Mouse (Mus musculus) hindbrain, embryonic 15.5 days (tissue): Measurements from ENCODE around the gene Col1a2. TPM values are rescaled to one million over a fixed set of nuclear protein-coding genes. Genes with fewer than 3 reads are reported as not detected.

Source experiments
- ATAC-seq: fragments of 200-750 bp; cut with Nextera tagmentation; 2 replicates; pipeline ENCODE4 v1.8.0; 2017; ENCODE audit warnings: low read depth, moderate number of reproducible peaks, moderate TSS enrichment; ENCODE audit not compliant: low FRiP score
- H3K27ac ChIP-seq: fragments of 300-500 bp; sonication (generic); replicated peaks from 2 replicates; pipeline ENCODE4 v1.5.1; 2015; ENCODE audit warnings: mild to moderate bottlenecking, inconsistent platforms
- H3K27me3 ChIP-seq: fragments of 300-500 bp; sonication (generic); 2 replicates; pipeline ENCODE4 v1.6.1; 2015; ENCODE audit warnings: control low read depth, inconsistent platforms
- H3K36me3 ChIP-seq: fragments of 300-500 bp; sonication (generic); 2 replicates; pipeline ENCODE4 v1.6.1; 2015; ENCODE audit warnings: control low read depth, inconsistent platforms
- H3K4me1 ChIP-seq: fragments of 300-500 bp; sonication (generic); replicated peaks from 2 replicates; pipeline ENCODE4 v1.6.1; 2015; ENCODE audit warnings: control low read depth, inconsistent platforms
- H3K4me2 ChIP-seq: fragments of 300-500 bp; sonication (generic); 2 replicates; pipeline ENCODE4 v1.6.1; 2015; ENCODE audit warnings: moderate library complexity, mild to moderate bottlenecking, inconsistent platforms
- H3K4me3 ChIP-seq: fragments of 300-500 bp; sonication (generic); 2 replicates; pipeline ENCODE4 v1.5.1; 2015; ENCODE audit warnings: mild to moderate bottlenecking, inconsistent platforms
- H3K9ac ChIP-seq: fragments of 300-500 bp; sonication (generic); 2 replicates; pipeline ENCODE4 v1.6.1; 2015; ENCODE audit warnings: inconsistent platforms
- H3K9me3 ChIP-seq: fragments of 300-500 bp; sonication (generic); 2 replicates; pipeline ENCODE4 v1.6.1; 2016; ENCODE audit warnings: control low read depth, inconsistent platforms
- WGBS: fragments of 180-500 bp; shearing (Covaris S2); methylation state at CpG from one replicate; pipeline ENCODE4 v1.1.7; 2015; 5-methylcytosine and 5-hydroxymethylcytosine counted together
- polyA plus RNA-seq: library from polyadenylated mRNA; unstranded; fragments of >200 nt; fragmentation: Nextera tagmentation; extraction: Ambion mirVana; gene quantifications from 2 replicates; pipeline ENCODE4 v1.2.1, GENCODE M21; 2015

Col1a2 gene
- polyA plus RNA-seq, 1 experiment from 2014 or later = 118 TPM

DNA sequence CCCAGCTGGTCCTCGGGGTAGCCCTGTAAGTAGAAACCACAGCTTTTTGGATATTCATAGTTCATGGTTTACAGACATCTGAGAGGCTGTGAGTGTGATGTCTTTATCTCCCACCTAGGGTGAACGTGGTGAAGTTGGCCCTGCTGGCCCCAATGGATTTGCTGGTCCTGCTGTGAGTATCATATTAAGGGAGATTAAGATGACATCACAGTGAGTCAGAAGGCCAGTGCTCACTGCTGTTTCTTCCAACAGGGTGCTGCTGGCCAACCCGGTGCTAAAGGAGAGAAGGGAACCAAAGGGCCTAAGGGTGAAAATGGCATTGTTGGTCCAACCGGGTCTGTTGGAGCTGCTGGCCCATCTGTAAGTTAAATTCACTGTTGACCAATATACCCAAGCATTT, 26.4 kb downstream of the Col1a2 start:
- Histone ChIP-seq H3K9ac (no peak overlapping the region), H3K27me3 (no peaks in the 10 kb centered on the region), H3K9me3 (no peaks in the 10 kb centered on the region), H3K4me2 (no peak overlapping the region), H3K4me3 (no peak overlapping the region), H3K27ac (no peak overlapping the region), H3K4me1 (no peaks in the 10 kb centered on the region), H3K36me3 (no peaks in the 10 kb centered on the region)
- 88% methylated on average over 4 of the region's 4 CpGs for WGBS
- no peak for ATAC-seq

GRCm38 (mm10) chr6:4532898-4533297, 28.3 kb downstream of the Col1a2 start:
- Histone ChIP-seq H3K27ac (no peak overlapping the region), H3K4me3 (no peak overlapping the region), H3K27me3 (no peaks in the 10 kb centered on the region), H3K9me3 (no peaks in the 10 kb centered on the region), H3K4me1 (no peaks in the 10 kb centered on the region), H3K9ac (no peak overlapping the region), H3K4me2 (no peak overlapping the region), H3K36me3 (no peaks in the 10 kb centered on the region)
- WGBS = 96% methylated on average over 1 of the region's 1 CpGs
- ATAC-seq = no peak

DNA sequence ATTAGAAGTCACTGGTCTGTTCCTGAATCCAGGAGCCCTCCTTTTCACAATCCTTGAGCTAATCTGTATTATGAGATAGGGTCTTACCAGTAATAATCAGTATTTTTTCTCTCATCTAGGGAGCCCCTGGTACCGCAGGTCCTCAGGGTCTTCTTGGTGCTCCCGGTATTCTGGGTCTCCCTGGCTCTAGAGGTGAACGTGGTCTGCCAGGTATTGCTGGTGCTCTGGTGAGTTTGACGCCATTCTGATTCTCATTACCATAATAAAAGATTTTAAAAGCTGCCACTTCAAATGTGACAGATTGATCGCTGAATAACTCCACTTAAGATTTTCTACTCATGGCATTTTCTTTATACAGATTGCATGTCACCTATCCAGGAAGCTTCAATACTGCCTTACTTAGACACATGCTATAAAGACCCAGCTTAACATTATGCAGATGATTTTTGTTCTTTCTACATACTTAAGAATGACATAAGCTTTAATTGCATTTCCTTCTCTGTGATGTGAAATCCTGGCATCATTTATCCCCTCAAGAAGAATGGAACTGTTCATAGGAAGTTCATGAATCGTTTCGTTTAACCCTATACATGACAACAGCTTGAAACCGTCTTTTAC, 30.0 kb downstream of the Col1a2 start:
- no peaks in the 10 kb centered on the region for H3K27me3 ChIP-seq
- 79% methylated on average over 8 of the region's 8 CpGs for WGBS
- H3K9ac ChIP-seq = no peak overlapping the region
- H3K9me3 ChIP-seq = no peaks in the 10 kb centered on the region
- H3K4me1 ChIP-seq = no peaks in the 10 kb centered on the region
- H3K4me2 ChIP-seq = no peak overlapping the region
- ATAC-seq = no peak
- no peaks in the 10 kb centered on the region for H3K36me3 ChIP-seq
- H3K27ac ChIP-seq = no peak overlapping the region
- H3K4me3 ChIP-seq = no peak overlapping the region

DNA sequence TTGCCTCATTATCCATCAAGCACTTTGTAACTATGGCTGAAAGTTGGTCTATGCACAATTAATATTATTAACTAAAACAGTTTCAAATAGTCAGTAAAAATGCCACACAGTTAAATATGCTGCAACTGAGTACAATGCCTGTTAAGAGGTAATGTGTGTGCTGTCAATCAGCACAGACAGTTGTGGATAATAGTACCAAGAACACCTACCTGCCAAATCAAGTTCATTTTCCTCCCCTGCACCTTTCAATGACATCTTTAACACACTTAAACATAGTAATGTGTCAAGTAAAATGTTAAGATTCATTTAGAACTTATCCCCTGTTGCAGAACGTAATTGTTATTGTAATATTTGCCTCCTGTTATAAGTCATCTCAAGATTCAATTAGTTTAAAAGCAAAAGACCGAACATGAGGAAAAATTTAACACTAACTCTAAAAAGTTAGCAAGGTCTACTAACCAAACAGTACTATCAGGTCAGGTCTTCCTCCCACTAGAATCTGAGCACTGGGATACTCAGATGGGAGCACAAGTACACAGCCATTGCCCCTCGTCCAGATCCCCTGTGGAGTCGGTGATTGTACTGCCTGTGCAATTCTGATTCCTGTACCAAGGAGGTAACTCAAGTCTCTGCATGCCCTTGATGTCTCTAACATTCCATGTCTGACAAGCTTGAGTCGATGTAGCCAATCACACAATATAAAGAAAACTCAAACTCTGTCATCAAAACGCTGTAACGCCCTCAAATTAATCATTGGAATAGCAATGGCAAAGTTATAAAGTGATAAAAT, 37.5 kb downstream of the Col1a2 start:
- no peak overlapping the region for H3K9ac ChIP-seq

GRCm38 (mm10) chr6:4544554-4544953, 39.9 kb downstream of the Col1a2 start:
- no peaks in the 10 kb centered on the region for H3K9me3 ChIP-seq
- H3K27ac ChIP-seq = no peak overlapping the region
- no peaks in the 10 kb centered on the region for H3K36me3 ChIP-seq
- no peak overlapping the region for H3K9ac ChIP-seq
- H3K4me1 ChIP-seq = no peaks in the 10 kb centered on the region
- WGBS = 54% methylated on average over 6 of the region's 6 CpGs
- ATAC-seq = no peak
- H3K27me3 ChIP-seq = no peaks in the 10 kb centered on the region
- no peak overlapping the region for H3K4me2 ChIP-seq
- no peak overlapping the region for H3K4me3 ChIP-seq

More for the DNA sequence above, 37.5 kb downstream of the Col1a2 start:
- H3K4me1 ChIP-seq = no peaks in the 10 kb centered on the region
- no peaks in the 10 kb centered on the region for H3K9me3 ChIP-seq
- no peaks in the 10 kb centered on the region for H3K27me3 ChIP-seq
- H3K27ac ChIP-seq = no peak overlapping the region
- no peak overlapping the region for H3K4me3 ChIP-seq
- 85% methylated on average over 7 of the region's 7 CpGs for WGBS
- H3K4me2 ChIP-seq = no peak overlapping the region
- no peaks in the 10 kb centered on the region for H3K36me3 ChIP-seq
- no peak for ATAC-seq

GRCm38 (mm10) chr6:4545727-4546126, 41.1 kb downstream of the Col1a2 start:
- no peak overlapping the region for H3K9ac ChIP-seq
- no peaks in the 10 kb centered on the region for H3K27me3 ChIP-seq
- H3K4me2 ChIP-seq = no peak overlapping the region
- ATAC-seq = no peak
- H3K36me3 ChIP-seq = no peaks in the 10 kb centered on the region
- 53% methylated on average over 8 of the region's 8 CpGs for WGBS
- no peak overlapping the region for H3K27ac ChIP-seq
- H3K4me1 ChIP-seq = 0 out of 2 replicates have a peak, but pooled peaks cover 5% of the 10 kb centered on the region
- no peak overlapping the region for H3K4me3 ChIP-seq
- H3K9me3 ChIP-seq = no peaks in the 10 kb centered on the region

GRCm38 (mm10) chr6:4548894-4549293, 44.3 kb downstream of the Col1a2 start:
- no peaks in the 10 kb centered on the region for H3K36me3 ChIP-seq
- H3K9ac ChIP-seq = no peak overlapping the region
- no peak for ATAC-seq
- H3K27ac ChIP-seq = no peak overlapping the region
- H3K27me3 ChIP-seq = no peaks in the 10 kb centered on the region
- no peaks in the 10 kb centered on the region for H3K9me3 ChIP-seq
- no peak overlapping the region for H3K4me3 ChIP-seq
- no peak overlapping the region for H3K4me2 ChIP-seq
- 0 out of 2 replicates have a peak, but pooled peaks cover 6% of the 10 kb centered on the region for H3K4me1 ChIP-seq
- 75% methylated on average over 4 of the region's 4 CpGs for WGBS

DNA sequence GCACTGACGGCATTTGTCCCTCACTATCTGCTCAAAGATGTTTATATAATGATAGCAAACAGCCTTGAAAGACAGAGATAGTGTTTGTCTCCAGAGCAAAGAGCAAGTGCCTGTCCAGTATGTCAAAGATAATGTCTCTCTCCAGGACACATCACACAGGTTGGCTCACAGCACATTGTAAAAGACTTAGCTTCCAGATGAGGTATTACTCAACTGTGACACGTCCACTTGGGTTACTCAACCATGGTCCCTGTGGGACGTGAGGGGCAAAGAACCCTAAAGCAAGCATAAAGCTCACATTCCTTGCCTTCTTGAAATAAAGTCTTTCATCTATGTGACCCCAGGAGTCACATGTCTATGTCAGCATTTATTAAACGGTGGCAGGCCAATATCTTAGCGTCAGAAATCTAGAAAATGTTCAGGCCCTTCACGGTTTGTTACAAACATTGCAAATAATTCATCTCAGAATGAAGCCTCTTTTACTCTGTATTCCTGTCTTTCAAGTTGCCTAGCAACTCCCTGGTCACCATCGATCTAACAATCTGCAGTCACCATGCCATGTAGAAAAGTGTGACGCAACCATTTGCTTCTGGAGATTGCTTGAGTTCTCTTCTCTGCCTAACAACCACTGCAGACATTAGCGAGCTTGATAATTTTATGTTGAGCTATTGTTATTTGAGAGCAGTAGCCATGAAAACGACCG, 45.4 kb downstream of the Col1a2 start:
- Histone ChIP-seq H3K9me3 (no peaks in the 10 kb centered on the region), H3K27ac (no peak overlapping the region), H3K9ac (no peak overlapping the region), H3K4me1 (0 out of 2 replicates have a peak, but pooled peaks cover 10% of the 10 kb centered on the region), H3K27me3 (no peaks in the 10 kb centered on the region), H3K36me3 (no peaks in the 10 kb centered on the region), H3K4me3 (no peak overlapping the region), H3K4me2 (no peak overlapping the region)
- WGBS = 23% methylated on average over 11 of the region's 11 CpGs
- no peak for ATAC-seq

DNA sequence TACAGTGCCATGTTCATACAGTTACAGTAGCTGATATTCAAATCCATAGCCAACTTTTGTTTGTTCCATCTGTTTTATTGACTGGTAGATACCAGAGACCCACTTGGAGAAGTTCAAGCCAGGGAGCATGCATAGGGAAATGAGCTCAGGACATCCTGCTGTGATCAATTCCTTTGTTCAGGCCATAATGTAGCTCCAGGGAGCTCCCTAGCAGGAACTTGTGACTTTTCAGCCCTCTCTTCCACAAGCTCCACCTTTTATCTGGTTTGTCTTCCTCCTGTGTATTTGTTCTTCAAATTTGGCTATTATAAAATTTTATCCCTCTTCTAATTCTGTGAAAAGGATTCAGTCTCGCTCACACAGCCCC, 45.9 kb downstream of the Col1a2 start:
- 0 out of 2 replicates have a peak, but pooled peaks cover 10% of the 10 kb centered on the region for H3K4me1 ChIP-seq

DNA sequence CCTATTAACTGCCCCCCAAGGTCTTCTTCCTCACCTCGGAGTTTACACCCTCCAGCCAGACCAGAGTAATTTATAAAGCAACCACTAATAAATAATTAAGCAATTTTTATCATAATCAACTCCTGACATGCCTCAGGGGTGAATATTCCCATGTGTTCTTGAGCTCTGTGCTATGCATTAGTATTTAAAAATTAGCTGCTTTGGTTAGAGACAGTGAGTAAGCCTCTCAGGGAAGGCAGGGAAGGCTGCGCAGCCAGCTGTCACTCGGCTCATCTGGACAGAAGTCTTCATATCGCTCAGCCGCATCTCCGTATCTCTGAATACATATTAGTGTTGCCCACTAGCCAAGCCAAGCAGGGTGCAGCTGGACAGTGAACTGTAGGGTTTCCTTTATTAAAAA, 50.8 kb downstream of the Col1a2 start:
- Histone ChIP-seq H3K4me3 (no peak overlapping the region), H3K36me3 (no peaks in the 10 kb centered on the region), H3K27me3 (no peaks in the 10 kb centered on the region), H3K4me1 (0 out of 2 replicates have a peak, but pooled peaks cover 7% of the 10 kb centered on the region), H3K27ac (no peak overlapping the region), H3K4me2 (no peak overlapping the region), H3K9me3 (no peaks in the 10 kb centered on the region), H3K9ac (no peak overlapping the region)
- no peak for ATAC-seq
- WGBS = 45% methylated on average over 6 of the region's 6 CpGs

More for the DNA sequence above, 45.9 kb downstream of the Col1a2 start:
- WGBS = 57% methylated on average over 1 of the region's 1 CpGs
- Histone ChIP-seq H3K4me3 (no peak overlapping the region), H3K4me2 (no peak overlapping the region), H3K9me3 (no peaks in the 10 kb centered on the region), H3K27ac (no peak overlapping the region), H3K9ac (no peak overlapping the region), H3K27me3 (no peaks in the 10 kb centered on the region), H3K36me3 (no peaks in the 10 kb centered on the region)
- ATAC-seq = no peak

DNA sequence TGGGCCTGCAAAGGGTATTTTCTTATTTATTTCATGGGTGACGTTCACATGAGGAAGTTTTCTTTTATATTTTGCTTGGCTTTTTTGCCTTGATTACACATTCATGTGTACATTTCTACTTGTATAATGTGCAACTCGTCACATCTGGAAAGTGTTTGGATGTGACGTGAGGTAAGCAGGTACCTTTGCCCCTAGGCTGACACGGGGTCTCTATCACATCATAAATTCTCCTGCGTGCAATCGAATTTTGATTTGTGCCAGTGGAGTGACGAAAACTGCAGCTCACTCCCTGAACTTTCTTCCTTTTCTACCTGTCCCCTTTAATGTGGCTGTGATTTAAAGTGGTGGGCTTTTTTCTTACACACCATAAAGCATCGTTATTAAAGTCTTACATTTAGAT, 52.5 kb downstream of the Col1a2 start:
- Histone ChIP-seq H3K4me3 (no peak overlapping the region), H3K27me3 (no peaks in the 10 kb centered on the region), H3K36me3 (no peaks in the 10 kb centered on the region), H3K4me2 (no peak overlapping the region), H3K9ac (no peak overlapping the region), H3K4me1 (0 out of 2 replicates have a peak, but pooled peaks cover 11% of the 10 kb centered on the region), H3K27ac (no peak overlapping the region), H3K9me3 (no peaks in the 10 kb centered on the region)
- 80% methylated on average over 8 of the region's 8 CpGs for WGBS
- ATAC-seq = no peak

GRCm38 (mm10) chr6:4557678-4558077, 53.1 kb downstream of the Col1a2 start:
- Histone ChIP-seq H3K4me3 (no peak overlapping the region), H3K4me2 (no peak overlapping the region), H3K4me1 (0 out of 2 replicates have a peak, but pooled peaks cover 11% of the 10 kb centered on the region), H3K36me3 (no peaks in the 10 kb centered on the region), H3K27ac (no peak overlapping the region), H3K27me3 (no peaks in the 10 kb centered on the region), H3K9me3 (no peaks in the 10 kb centered on the region), H3K9ac (no peak overlapping the region)
- ATAC-seq = 0 out of 2 replicates have a peak, but pooled peaks have one; percentile 63
- 11% methylated on average over 7 of the region's 7 CpGs for WGBS
